Mouse (Mus musculus) ES-Bruce4 (cell line): ENCODE measurements around the gene Fbxo2. TPM values are rescaled to one million over a fixed set of nuclear protein-coding genes. Genes with fewer than 3 reads are reported as not detected.
"Not testable (repeated sequence)": the region's sequence is repeated elsewhere in the genome, so short reads cannot be mapped to it uniquely, and the experiment has no call there.

Experiments used
- H3K27ac ChIP-seq: 2 replicates; pipeline ENCODE4 v1.5.1; 2012; ENCODE audit warnings: low read length, inconsistent platforms; ENCODE audit not compliant: insufficient read depth
- H3K27me3 ChIP-seq: 2 replicates; pipeline ENCODE4 v1.6.1; 2012; ENCODE audit warnings: mild to moderate bottlenecking, low read length, inconsistent platforms; ENCODE audit not compliant: control insufficient read depth, poor library complexity, insufficient read depth, severe bottlenecking
- H3K36me3 ChIP-seq: 2 replicates; pipeline ENCODE4 v1.6.1; 2012; ENCODE audit warnings: inconsistent platforms, mild to moderate bottlenecking, low read length, moderate library complexity; ENCODE audit not compliant: control insufficient read depth, poor library complexity, insufficient read depth, severe bottlenecking
- H3K4me1 ChIP-seq: one replicate; pipeline ENCODE4 v1.8.1; 2011; ENCODE audit warnings: low read length; ENCODE audit not compliant: control insufficient read depth, insufficient read depth
- H3K4me3 ChIP-seq: 2 replicates; pipeline ENCODE4 v1.5.1; 2011; ENCODE audit warnings: low read depth, mild to moderate bottlenecking, low read length
- H3K9ac ChIP-seq: 2 replicates; pipeline ENCODE4 v1.6.1; 2012; ENCODE audit warnings: low read depth, mild to moderate bottlenecking, inconsistent platforms; ENCODE audit not compliant: poor library complexity, severe bottlenecking
- H3K9me3 ChIP-seq: replicated peaks from 2 replicates; pipeline ENCODE4 v1.6.1; 2012; ENCODE audit warnings: mild to moderate bottlenecking, low read length, inconsistent platforms; ENCODE audit not compliant: control insufficient read depth, poor library complexity, insufficient read depth, severe bottlenecking
- CTCF ChIP-seq: IDR thresholded peaks from one replicate; pipeline ENCODE4 v1.8.1; 2011; ENCODE audit warnings: low read depth, low read length
- EP300 ChIP-seq: IDR thresholded peaks from 2 replicates; pipeline ENCODE4 v1.6.1; 2011; ENCODE audit warnings: low read depth, low read length; ENCODE audit not compliant: insufficient read depth
- POLR2A ChIP-seq: IDR thresholded peaks from one replicate; pipeline ENCODE4 v1.8.1; 2011; ENCODE audit warnings: low read length; ENCODE audit not compliant: insufficient read depth
- polyA plus RNA-seq: library from polyadenylated mRNA; stranded (reverse); fragments of >200 nt; gene quantifications from 2 replicates; pipeline ENCODE4 v1.2.4, GENCODE M21; 2011; ENCODE audit warnings: low read depth; ENCODE audit not compliant: missing spikeins, insufficient read depth, insufficient read length

Fbxo2 gene
- polyA plus RNA-seq, 1 experiment: 6.0 TPM

GRCm38 (mm10) chr4:148184564-148184963, 24.1 kb downstream of the Fbxo2 start:
- Histone ChIP-seq H3K36me3 (no peaks in the 10 kb centered on the region), H3K9me3 (no peaks in the 10 kb centered on the region), H3K9ac (no peak overlapping the region), H3K27me3 (no peaks in the 10 kb centered on the region), H3K4me1 (no peaks in the 10 kb centered on the region), H3K4me3 (no peak overlapping the region), H3K27ac (no peak overlapping the region)
- TF ChIP-seq CTCF (no peak), EP300 (no peak), POLR2A (no peak)

- H3K27me3 ChIP-seq: no peaks in the 10 kb centered on the region
- H3K9ac ChIP-seq: no peak overlapping the region
- H3K27ac ChIP-seq: no peak overlapping the region
- no peaks in the 10 kb centered on the region for H3K9me3 ChIP-seq
- H3K4me3 ChIP-seq: no peak overlapping the region
- TF ChIP-seq EP300 (no peak), CTCF (peak; percentile 77)
- no peaks in the 10 kb centered on the region for H3K36me3 ChIP-seq
- H3K4me1 ChIP-seq: no peaks in the 10 kb centered on the region
Measured at GRCm38 (mm10) chr4:148185819-148186218, 25.4 kb downstream of the Fbxo2 start.

- not testable (repeated sequence) for H3K4me3 ChIP-seq, H3K4me1 ChIP-seq, H3K27me3 ChIP-seq, H3K27ac ChIP-seq, H3K9me3 ChIP-seq, H3K9ac ChIP-seq, H3K36me3 ChIP-seq
Measured at GRCm38 (mm10) chr4:148188767-148189166, 28.3 kb downstream of the Fbxo2 start.

- no peaks in the 10 kb centered on the region for H3K36me3 ChIP-seq
- TF ChIP-seq CTCF (no peak), EP300 (no peak), POLR2A (no peak)
- peak overlapping the region; percentile 73 for H3K27ac ChIP-seq
- H3K9ac ChIP-seq: peak overlapping the region; percentile 30
- peaks cover 4% of the 10 kb centered on the region for H3K4me1 ChIP-seq
- no peaks in the 10 kb centered on the region for H3K9me3 ChIP-seq
- H3K27me3 ChIP-seq: no peaks in the 10 kb centered on the region
- peak overlapping the region; percentile 26 for H3K4me3 ChIP-seq
Measured at GRCm38 (mm10) chr4:148192707-148193245, 32.4 kb downstream of the Fbxo2 start.

- H3K9ac ChIP-seq: no peak overlapping the region
- no peaks in the 10 kb centered on the region for H3K27me3 ChIP-seq
- H3K4me1 ChIP-seq: peaks cover 4% of the 10 kb centered on the region
- no peak overlapping the region for H3K4me3 ChIP-seq
- no peaks in the 10 kb centered on the region for H3K9me3 ChIP-seq
- no peak overlapping the region for H3K27ac ChIP-seq
- no peaks in the 10 kb centered on the region for H3K36me3 ChIP-seq
- no peak for TF ChIP-seq POLR2A
- TF ChIP-seq EP300: no peak
- TF ChIP-seq CTCF: no peak
Measured at GRCm38 (mm10) chr4:148194400-148194799, 34.0 kb downstream of the Fbxo2 start.

GRCm38 (mm10) chr4:148198721-148199120, 38.3 kb downstream of the Fbxo2 start:
- Histone ChIP-seq H3K36me3 (no peaks in the 10 kb centered on the region), H3K27me3 (no peaks in the 10 kb centered on the region), H3K9me3 (no peaks in the 10 kb centered on the region), H3K9ac (no peak overlapping the region), H3K4me1 (peaks cover under 1% of the 10 kb centered on the region), H3K4me3 (no peak overlapping the region), H3K27ac (no peak overlapping the region)
- TF ChIP-seq POLR2A (no peak), EP300 (no peak), CTCF (no peak)
